Mouse (Mus musculus) gastrocnemius, adult 18-20 months (tissue): ENCODE results near the gene 1700056E22Rik. TPM values are rescaled to one million over a fixed set of nuclear protein-coding genes. Genes with fewer than 3 reads are reported as not detected.

Experiments
- DNase-seq: peaks from one replicate; pipeline ENCODE4 v3.0.0; 2021; ENCODE audit warnings: low spot score
- total RNA-seq, 2 experiments: library from RNA; stranded (reverse); gene quantifications; 2 replicates each; pipeline ENCODE4 v1.2.3; 2021

Gene 1700056E22Rik
- total RNA-seq, 2 experiments from 2014 or later, result 0.43 to 0.73 TPM

GRCm38 (mm10) chr1:184051824-184052223 lies 17.7 kb upstream of the 1700056E22Rik start:
- DNase-seq, result peak; percentile 88

DNA sequence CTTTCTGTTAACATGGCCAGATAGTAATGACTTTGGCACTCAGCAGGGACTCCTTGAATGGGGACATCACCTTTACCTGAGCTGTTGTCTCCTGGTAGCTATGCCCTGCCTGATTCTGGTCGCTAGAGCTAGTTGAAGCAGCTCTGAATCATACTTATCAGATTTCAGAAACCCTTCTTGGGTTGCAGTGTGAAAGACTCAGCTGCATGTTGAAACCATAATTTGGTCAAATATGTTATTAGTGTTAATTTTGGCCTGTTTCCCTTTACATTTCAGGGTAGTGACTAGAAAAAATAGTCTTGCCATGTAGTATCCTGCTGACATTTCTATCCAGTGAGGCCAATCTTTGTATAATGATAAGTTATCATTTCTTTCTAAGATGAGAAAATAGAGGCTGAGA lies 17.2 kb upstream of the 1700056E22Rik start:
- DNase-seq, result no peak

GRCm38 (mm10) chr1:184048675-184049418 lies 14.7 kb upstream of the 1700056E22Rik start:
- no peak for DNase-seq

DNA sequence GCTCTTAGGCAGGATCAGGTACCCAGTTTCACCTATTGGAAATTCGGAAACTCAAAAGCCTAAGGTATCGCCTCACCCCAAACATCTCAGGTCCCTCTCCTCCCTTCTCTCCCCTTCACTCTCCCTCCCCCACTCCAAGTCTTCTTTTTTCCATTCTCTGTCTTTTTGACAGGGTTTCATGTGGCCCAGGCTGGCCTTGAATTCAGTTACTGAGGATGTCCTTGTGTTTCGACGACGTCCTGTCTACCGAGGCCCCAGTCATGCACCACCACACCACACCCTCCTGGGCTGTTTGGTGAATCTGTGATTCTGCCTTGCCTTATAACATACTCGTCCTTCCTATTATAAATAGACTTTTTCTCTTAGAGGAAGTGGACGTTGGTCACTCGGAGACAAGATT lies 13.7 kb upstream of the 1700056E22Rik start:
- DNase-seq, result no peak

DNA sequence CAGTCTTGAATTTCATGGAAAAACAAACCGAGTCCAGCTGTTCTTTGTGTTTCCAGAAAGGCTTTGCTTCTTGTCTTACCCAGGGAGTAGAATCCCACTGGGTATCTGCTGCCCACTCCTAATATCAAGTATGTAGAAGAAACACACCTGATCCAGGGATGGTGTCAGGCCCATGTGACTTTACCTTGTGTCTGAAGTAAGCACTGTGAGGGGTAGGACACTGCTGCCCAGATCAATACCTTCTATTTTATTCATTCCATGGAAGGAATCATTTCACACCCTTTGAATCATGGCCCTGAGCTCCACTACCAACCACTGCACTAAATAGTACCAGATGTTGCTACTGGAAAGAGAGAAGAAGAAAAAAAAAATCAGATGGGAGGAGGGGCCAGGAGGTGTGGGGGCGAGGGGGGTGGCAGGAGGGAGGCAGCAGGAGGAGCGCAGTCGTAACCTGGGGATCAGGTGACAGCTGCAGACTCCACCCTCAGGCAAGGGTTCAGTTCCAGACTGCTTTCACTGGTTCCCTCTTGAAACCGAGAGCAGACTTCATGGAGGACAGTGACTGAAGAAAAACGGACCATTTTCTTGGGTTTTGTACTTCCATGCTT lies 12.1 kb upstream of the 1700056E22Rik start:
- DNase-seq, result no peak

GRCm38 (mm10) chr1:184043391-184043790 lies 9.3 kb upstream of the 1700056E22Rik start:
- DNase-seq, result no peak

DNA sequence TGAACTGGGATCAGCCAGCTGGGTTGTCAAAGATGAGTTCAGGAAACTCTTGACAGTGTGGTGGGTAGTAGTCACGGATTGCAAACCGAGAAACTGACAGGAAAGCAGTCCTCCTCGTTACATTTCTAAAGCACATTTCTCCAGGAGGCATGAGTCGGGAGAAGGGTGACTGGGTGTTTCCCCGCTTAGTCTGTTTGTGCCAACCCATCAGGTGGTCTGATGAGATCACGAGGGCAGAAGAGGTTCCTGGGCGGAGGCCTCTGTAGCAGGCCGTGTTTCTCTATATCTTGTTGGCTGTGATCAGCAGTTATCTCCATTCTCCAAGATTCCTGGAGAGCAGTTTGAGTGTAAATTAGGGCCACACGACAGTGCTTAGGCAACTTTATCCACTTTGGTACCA lies 8.6 kb upstream of the 1700056E22Rik start:
- no peak for DNase-seq

DNA sequence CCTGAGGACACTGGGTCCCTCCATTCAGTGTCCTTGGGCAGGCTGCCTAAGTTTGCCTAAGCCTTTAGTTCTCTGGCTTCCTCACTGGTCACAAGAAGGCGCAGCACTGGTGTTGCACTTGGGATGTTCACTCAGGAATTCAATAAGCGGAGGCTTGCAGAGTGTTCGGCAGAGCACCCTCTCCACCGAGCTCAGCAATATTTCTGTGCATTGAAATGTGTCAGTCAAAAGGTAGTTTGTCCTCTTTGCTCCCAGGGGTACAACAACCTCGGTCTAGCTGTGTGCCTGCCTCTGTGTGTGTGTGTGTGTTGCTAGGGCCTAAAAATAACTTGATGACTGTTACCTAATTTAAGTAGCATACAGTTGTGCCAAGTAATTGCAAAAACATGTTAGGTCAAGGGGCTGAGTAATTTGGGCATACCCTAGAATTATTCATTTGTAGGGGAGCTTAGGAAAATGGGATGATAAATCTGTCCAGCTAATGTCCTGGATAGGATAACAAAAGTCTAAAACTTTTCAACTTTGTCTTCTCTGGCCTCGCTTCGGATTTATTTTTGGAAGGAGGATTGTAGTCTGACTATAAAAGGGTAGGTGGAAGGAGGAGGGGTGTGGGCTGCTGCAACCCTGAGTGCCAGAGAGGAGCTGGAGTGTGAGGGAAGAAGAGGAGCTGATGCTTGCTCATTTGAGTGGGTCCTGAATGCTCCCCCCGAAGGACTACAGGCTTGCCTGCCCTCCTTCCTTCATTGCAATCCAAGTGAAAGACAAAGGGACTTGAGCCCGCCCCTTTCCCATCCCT lies 7.9 kb upstream of the 1700056E22Rik start:
- DNase-seq, result peak; percentile 81

- DNase-seq, result no peak
Measured at GRCm38 (mm10) chr1:184040906-184041305, 6.8 kb upstream of the 1700056E22Rik start.

- peak; percentile 80 for DNase-seq
Measured at GRCm38 (mm10) chr1:184040181-184040580, 6.1 kb upstream of the 1700056E22Rik start.

GRCm38 (mm10) chr1:184039301-184039700 lies 5.2 kb upstream of the 1700056E22Rik start:
- DNase-seq, result peak; percentile 65

DNA sequence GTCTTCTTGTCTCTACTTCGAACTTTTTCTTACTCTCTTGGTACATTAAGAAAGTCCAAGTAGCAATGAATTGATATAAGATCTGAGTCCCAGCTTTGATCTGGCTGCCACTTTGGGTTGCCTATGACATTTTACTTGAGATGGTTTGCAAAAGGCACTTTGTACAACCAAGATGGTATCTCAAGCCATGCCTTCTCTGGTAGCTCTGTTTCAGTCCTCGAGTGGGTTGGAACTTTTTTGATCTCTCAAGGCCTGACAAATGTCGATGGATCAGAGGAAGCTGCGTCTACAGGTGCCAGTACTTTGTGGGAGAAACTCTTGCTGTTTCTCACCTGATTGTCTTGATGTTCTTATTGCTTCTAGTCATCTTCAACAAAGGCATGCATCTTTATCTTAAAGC lies 3.7 kb upstream of the 1700056E22Rik start:
- no peak for DNase-seq

- no peak for DNase-seq
Measured at GRCm38 (mm10) chr1:184035346-184035903, 1.3 kb upstream of the 1700056E22Rik start.

DNA sequence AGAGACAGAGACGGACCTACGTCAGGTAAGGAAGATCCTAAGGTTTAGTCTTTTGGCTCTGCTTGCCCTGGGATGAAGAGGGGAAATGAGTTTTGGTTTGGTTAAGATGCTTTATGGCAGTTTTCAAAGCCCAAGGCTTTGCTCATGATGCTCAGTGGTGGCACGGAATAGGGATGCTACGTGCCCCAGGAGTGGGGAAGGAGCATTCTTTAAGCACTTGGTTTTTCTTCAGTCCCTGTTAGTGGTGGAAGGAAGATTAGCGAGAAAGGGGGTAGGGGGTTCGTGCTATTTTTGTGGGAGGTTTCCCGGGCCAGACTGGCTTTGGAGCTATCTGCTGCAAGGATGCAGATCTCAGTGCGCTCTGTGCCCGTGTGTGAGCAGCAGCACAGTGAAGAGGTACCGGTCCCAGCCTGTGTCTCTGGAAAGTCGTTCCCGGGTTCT lies 660 bp upstream of the 1700056E22Rik start:
- DNase-seq, result no peak

- DNase-seq, result peak; percentile 71
Measured at GRCm38 (mm10) chr1:184033390-184034010, 601 bp downstream of the 1700056E22Rik start.

- no peak for DNase-seq
Measured at GRCm38 (mm10) chr1:184032682-184033389, 1.3 kb downstream of the 1700056E22Rik start.

DNA sequence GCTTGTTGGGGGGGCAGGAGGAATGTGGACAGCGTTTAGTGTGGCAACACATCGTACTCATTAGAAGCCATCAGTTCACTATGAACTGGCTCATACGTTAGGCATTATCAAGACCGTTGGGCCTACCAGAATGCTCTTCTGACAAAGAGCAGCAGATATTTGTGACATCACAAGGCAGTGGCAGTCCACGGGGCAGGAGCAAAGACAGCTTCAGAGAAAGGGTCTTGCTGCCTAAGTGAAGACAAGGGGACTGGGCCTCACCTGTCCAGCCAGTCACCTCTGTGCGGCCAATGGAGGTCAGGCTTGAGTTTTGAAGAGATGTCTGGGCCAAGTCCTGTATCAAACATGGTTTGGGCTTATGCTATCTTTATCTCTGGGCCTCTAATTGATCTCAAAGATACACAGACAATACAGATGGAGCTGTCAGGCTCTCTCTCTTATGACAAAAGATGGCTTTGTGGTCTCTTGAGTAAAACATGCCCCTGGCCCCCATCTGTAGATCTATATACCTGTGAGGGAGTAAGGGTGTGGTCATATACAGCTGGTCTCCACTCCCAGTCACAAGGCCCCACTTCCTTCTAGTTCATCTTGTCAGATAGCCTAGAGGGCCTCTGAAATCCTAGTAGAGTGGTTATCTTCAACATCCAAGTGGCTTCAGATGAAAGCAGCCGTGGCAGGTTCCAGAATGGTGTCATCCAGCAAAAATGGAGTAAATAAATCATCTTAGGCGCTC lies 3.9 kb downstream of the 1700056E22Rik start:
- DNase-seq, result no peak

DNA sequence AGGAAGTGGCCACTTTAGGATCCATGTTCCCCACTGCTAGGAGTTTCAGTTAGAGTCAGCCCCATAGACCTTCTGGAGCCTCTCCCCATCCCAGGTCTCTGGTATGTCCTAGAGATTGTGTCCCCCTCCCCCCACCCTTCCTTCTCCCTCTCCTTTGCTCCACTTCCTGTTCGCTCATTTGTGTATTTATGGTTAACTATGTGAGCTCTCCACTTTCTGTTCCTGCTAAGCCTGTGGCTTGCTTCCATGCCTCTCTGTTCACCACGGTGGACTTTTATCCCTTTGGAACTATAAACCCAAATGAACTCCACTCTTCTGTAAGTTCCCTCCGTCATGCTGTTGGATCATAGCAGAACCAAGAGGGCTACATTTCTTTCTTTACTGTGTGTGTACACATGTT lies 7.1 kb downstream of the 1700056E22Rik start:
- no peak for DNase-seq

GRCm38 (mm10) chr1:184025079-184025478 lies 9.0 kb downstream of the 1700056E22Rik start:
- DNase-seq, result no peak

DNA sequence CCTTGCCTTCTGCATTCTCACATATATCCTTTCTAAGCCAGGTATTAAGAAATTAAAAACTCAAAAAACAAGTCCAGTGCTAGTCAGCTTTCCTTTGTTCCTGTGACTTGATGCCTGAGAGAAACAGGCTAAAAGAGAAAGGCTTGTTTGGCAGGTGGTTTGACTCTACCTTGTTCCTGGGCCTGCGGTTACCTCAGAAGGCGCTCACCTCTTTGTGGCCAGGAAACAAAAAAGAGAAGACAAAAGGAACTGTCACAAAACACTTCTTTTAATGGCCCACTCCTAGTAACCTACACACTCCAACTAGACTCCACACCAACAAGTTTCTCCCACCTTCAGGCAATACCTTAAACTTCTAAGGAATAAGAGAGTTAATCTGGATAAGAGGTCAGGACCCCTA lies 9.5 kb downstream of the 1700056E22Rik start:
- DNase-seq, result no peak
